Comparison of ENCODE assay signal across 8 mouse cellular contexts in genomic region chr7:110286838-110287475, GRCm38 (mm10).
DNase-seq lines count a peak whose midpoint lies in the region; ATAC-seq and TF ChIP-seq lines count a peak whose summit lies in the region.

No protein-coding gene starts in this region.

- peak; percentile 71 for ATAC-seq in common myeloid progenitor, adult 5-6 weeks (replicated peaks; ENCODE audit: low read depth, poor library complexity, severe bottlenecking)
- peak; percentile 88 for ATAC-seq in hindbrain, postnatal 0 days

- WGBS in hindbrain, postnatal 0 days = 9% methylated on average over 12 of the region's 12 CpGs

- no peaks in the 10 kb centered on the region for H3K36me3 ChIP-seq in hindbrain, postnatal 0 days (ENCODE audit: insufficient read depth, low read length)

- H3K27ac ChIP-seq in hindbrain, postnatal 0 days = no peak overlapping the region

- H3K4me2 ChIP-seq in hindbrain, postnatal 0 days (ENCODE audit: low read depth, low read length) = no peak overlapping the region

- DNase-seq in WW6 (ENCODE audit: low read depth, low spot score) = peak; percentile 36
- peak; percentile 74 to 76 for DNase-seq in gastrocnemius, adult 8-10 months (ENCODE audit: low spot score in 2 of 2)
- DNase-seq in hindbrain, postnatal 0 days (ENCODE audit: low spot score) = peak; percentile 87
- peak; percentile 84 to 86 for DNase-seq in left cerebral cortex, adult 18-20 months (ENCODE audit: low spot score in 2 of 2)
- DNase-seq in lung, postnatal 36 days = peak; percentile 89
- DNase-seq in retina, postnatal 1 day = peak; percentile 78
- peak; percentile 69 to 74 for DNase-seq in thymus, postnatal 36 days

- H3K4me1 ChIP-seq in hindbrain, postnatal 0 days (ENCODE audit: insufficient read depth, low read length) = 0 out of 2 replicates have a peak, but pooled peaks cover 5% of the 10 kb centered on the region

- no peaks in the 10 kb centered on the region for H3K9me3 ChIP-seq in hindbrain, postnatal 0 days (ENCODE audit: low read length)

- no peak overlapping the region for H3K4me3 ChIP-seq in hindbrain, postnatal 0 days (ENCODE audit: low read length)

- TF ChIP-seq CTCF in hindbrain, postnatal 0 days (IDR thresholded peaks at IDR 0.05; ENCODE audit: low read depth) = peak; percentile 93

- no peak overlapping the region for H3K9ac ChIP-seq in hindbrain, postnatal 0 days (replicated peaks; ENCODE audit: low read length)

- no peaks in the 10 kb centered on the region for H3K27me3 ChIP-seq in hindbrain, postnatal 0 days (ENCODE audit: insufficient read depth, low read length)

Comparison
In these comparisons a context has a peak if more than half of its experiments do, and no peak if none do; other contexts are left out.
1. DNase-seq: peak in every context shown above with its lines; median percentile 89 in lung, postnatal 36 days; 87 in hindbrain, postnatal 0 days; 85 in left cerebral cortex, adult 18-20 months; 78 in retina, postnatal 1 day; 75 in gastrocnemius, adult 8-10 months; 72 in thymus, postnatal 36 days; 36 in WW6.